Mouse (Mus musculus): ENCODE measurements around the gene Mapk8ip1. TPM values are rescaled to one million over a fixed set of nuclear protein-coding genes. Genes with fewer than 3 reads are reported as not detected.
"Not testable (repeated sequence)": the region's sequence is repeated elsewhere in the genome, so short reads cannot be mapped to it uniquely, and the experiment has no call there.

The Mapk8ip1 gene
- polyA plus RNA-seq, 1 experiment from 2014 or later, result 49.3 TPM

DNA sequence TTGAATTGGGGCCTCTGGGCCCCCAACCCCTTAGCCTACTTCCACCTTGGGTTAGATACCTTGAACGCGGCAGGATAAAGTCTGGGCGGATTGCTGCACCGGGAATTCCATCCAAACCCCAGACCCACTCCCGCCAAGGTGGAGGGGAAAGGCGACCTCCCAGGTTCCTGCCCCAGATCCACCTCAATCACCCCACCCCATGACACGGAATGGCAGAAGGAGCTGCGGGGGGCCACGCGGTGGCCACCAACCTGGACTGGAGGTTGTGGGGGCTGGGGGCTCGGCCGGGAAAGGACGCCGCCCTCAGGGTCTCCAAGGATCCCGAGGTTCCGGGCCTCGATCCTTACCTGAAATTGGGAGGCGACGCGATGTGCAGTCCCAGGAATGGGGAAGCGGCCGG, 381 bp downstream of the Mapk8ip1 start:
- H3K9me3 ChIP-seq (replicated peaks; ENCODE audit: control insufficient read depth, low read length), result no peaks in the 10 kb centered on the region
- no peak for DNase-seq (ENCODE audit: low spot score)
- peaks cover 8% of the 10 kb centered on the region; the same call in 1 of the 2 replicates for H3K4me1 ChIP-seq (ENCODE audit: control insufficient read depth, insufficient read depth, low read length)
- peak overlapping the region; percentile 69 for H3K4me2 ChIP-seq (ENCODE audit: low read length)
- H3K4me3 ChIP-seq (ENCODE audit: low read depth, low read length), result peak overlapping the region; percentile 73
- peaks cover 23% of the 10 kb centered on the region for H3K36me3 ChIP-seq (ENCODE audit: control insufficient read depth, insufficient read depth, low read length)
- 2% methylated on average over 20 of the region's 22 CpGs for WGBS
- H3K27ac ChIP-seq (ENCODE audit: low read depth, low read length), result peak overlapping the region; percentile 58
- peak overlapping the region; percentile 91 for H3K9ac ChIP-seq (ENCODE audit: low read length)
- ATAC-seq, result 0 out of 2 replicates have a peak, but pooled peaks have one; percentile 5
- no peaks in the 10 kb centered on the region for H3K27me3 ChIP-seq (replicated peaks; ENCODE audit: control insufficient read depth, insufficient read depth, low read length)

- peak overlapping the region; percentile 69 for H3K4me2 ChIP-seq (ENCODE audit: low read length)
- peaks cover 15% of the 10 kb centered on the region for H3K36me3 ChIP-seq (ENCODE audit: control insufficient read depth, insufficient read depth, low read length)
- 0 out of 2 replicates have a peak, but pooled peaks have one; percentile 15 for ATAC-seq
- H3K27me3 ChIP-seq (replicated peaks; ENCODE audit: control insufficient read depth, insufficient read depth, low read length); H3K4me1 ChIP-seq (ENCODE audit: control insufficient read depth, insufficient read depth, low read length); DNase-seq (ENCODE audit: low spot score); H3K27ac ChIP-seq (ENCODE audit: low read depth, low read length); H3K9me3 ChIP-seq (replicated peaks; ENCODE audit: control insufficient read depth, low read length): not testable (repeated sequence)
- 0 out of 2 replicates have a peak overlapping the region, but pooled peaks have one; percentile 8 for H3K9ac ChIP-seq (ENCODE audit: low read length)
- 70% methylated on average over 4 of the region's 4 CpGs for WGBS
- H3K4me3 ChIP-seq (ENCODE audit: low read depth, low read length), result peak overlapping the region; percentile 73
These were observed 1.2 kb downstream of the Mapk8ip1 start for GRCm38 (mm10) chr2:92399877-92400276.

DNA sequence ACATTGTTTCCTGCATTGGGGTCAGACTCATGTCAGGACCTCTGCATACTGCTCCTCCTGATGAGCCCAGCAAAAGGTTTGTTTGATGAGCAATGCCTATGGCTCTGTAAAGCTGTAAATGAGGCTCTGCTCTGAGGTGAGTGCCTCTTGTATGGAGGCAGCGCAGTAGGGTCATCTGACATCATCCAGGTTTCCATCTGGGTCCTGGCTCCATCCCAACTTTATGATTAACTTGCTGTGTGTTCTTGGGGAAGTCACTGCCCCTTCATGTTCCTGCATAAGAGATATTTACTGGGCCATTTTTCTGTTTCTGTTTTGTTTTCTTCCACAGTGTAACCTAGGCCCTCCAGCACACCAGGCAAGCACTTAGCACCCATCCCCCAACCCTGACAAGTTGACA, 3.6 kb downstream of the Mapk8ip1 start:
- peaks cover 13% of the 10 kb centered on the region for H3K4me1 ChIP-seq (ENCODE audit: control insufficient read depth, insufficient read depth, low read length)
- 82% methylated on average over 1 of the region's 1 CpGs for WGBS
- no peak for ATAC-seq
- no peaks in the 10 kb centered on the region for H3K36me3 ChIP-seq (ENCODE audit: control insufficient read depth, insufficient read depth, low read length)
- H3K27me3 ChIP-seq (replicated peaks; ENCODE audit: control insufficient read depth, insufficient read depth, low read length), result no peaks in the 10 kb centered on the region
- H3K9ac ChIP-seq (ENCODE audit: low read length), result no peak overlapping the region
- H3K9me3 ChIP-seq (replicated peaks; ENCODE audit: control insufficient read depth, low read length), result no peaks in the 10 kb centered on the region
- DNase-seq (ENCODE audit: low spot score), result no peak
- H3K27ac ChIP-seq (ENCODE audit: low read depth, low read length), result no peak overlapping the region
- no peak overlapping the region for H3K4me2 ChIP-seq (ENCODE audit: low read length)
- no peak overlapping the region for H3K4me3 ChIP-seq (ENCODE audit: low read depth, low read length)

GRCm38 (mm10) chr2:92395535-92395934, 5.5 kb downstream of the Mapk8ip1 start:
- DNase-seq (ENCODE audit: low spot score), result no peak
- 87% methylated on average over 3 of the region's 3 CpGs for whole genome bisulfite sequencing
- no peak overlapping the region for H3K27ac ChIP-seq (ENCODE audit: low read depth, low read length)
- H3K9me3 ChIP-seq (replicated peaks; ENCODE audit: control insufficient read depth, low read length), result no peaks in the 10 kb centered on the region
- no peaks in the 10 kb centered on the region for H3K36me3 ChIP-seq (ENCODE audit: control insufficient read depth, insufficient read depth, low read length)
- ATAC-seq, result no peak
- H3K4me2 ChIP-seq (ENCODE audit: low read length), result no peak overlapping the region
- peaks cover 30% of the 10 kb centered on the region for H3K4me1 ChIP-seq (ENCODE audit: control insufficient read depth, insufficient read depth, low read length)
- H3K27me3 ChIP-seq (replicated peaks; ENCODE audit: control insufficient read depth, insufficient read depth, low read length), result no peaks in the 10 kb centered on the region
- H3K4me3 ChIP-seq (ENCODE audit: low read depth, low read length), result no peak overlapping the region
- H3K9ac ChIP-seq (ENCODE audit: low read length), result no peak overlapping the region

- H3K27me3 ChIP-seq (replicated peaks; ENCODE audit: control insufficient read depth, insufficient read depth, low read length), result no peaks in the 10 kb centered on the region
- peaks cover under 1% of the 10 kb centered on the region for H3K36me3 ChIP-seq (ENCODE audit: control insufficient read depth, insufficient read depth, low read length)
- no peaks in the 10 kb centered on the region for H3K9me3 ChIP-seq (replicated peaks; ENCODE audit: control insufficient read depth, low read length)
- H3K4me1 ChIP-seq (ENCODE audit: control insufficient read depth, insufficient read depth, low read length), result peaks cover 40% of the 10 kb centered on the region
- peak overlapping the region; percentile 57 for H3K4me2 ChIP-seq (ENCODE audit: low read length)
- H3K27ac ChIP-seq (ENCODE audit: low read depth, low read length), result peak overlapping the region; percentile 81
- WGBS, result 4% methylated on average over 26 of the region's 26 CpGs
- H3K9ac ChIP-seq (ENCODE audit: low read length), result peak overlapping the region; percentile 58
- DNase-seq (ENCODE audit: low spot score) (peak; percentile 66), ATAC-seq (no peak)
- peak overlapping the region; percentile 23 for H3K4me3 ChIP-seq (ENCODE audit: low read depth, low read length)
These were observed 8.5 kb downstream of the Mapk8ip1 start for GRCm38 (mm10) chr2:92392318-92393264.

- Histone ChIP-seq H3K27me3 (replicated peaks; ENCODE audit: control insufficient read depth, insufficient read depth, low read length) (no peaks in the 10 kb centered on the region), H3K27ac (ENCODE audit: low read depth, low read length) (peak overlapping the region; percentile 81), H3K9ac (ENCODE audit: low read length) (peak overlapping the region; percentile 58), H3K9me3 (replicated peaks; ENCODE audit: control insufficient read depth, low read length) (no peaks in the 10 kb centered on the region), H3K4me1 (ENCODE audit: control insufficient read depth, insufficient read depth, low read length) (peaks cover 43% of the 10 kb centered on the region), H3K36me3 (ENCODE audit: control insufficient read depth, insufficient read depth, low read length) (peaks cover 9% of the 10 kb centered on the region), H3K4me3 (ENCODE audit: low read depth, low read length) (peak overlapping the region; percentile 23), H3K4me2 (ENCODE audit: low read length) (peak overlapping the region; percentile 57)
- no peak for DNase-seq (ENCODE audit: low spot score)
- no peak for ATAC-seq
- WGBS, result 15% methylated on average over 11 of the region's 11 CpGs
These were observed 9.3 kb downstream of the Mapk8ip1 start for GRCm38 (mm10) chr2:92391703-92392317.

- peak overlapping the region; percentile 57 for H3K4me2 ChIP-seq (ENCODE audit: low read length)
- no peak overlapping the region for H3K27ac ChIP-seq (ENCODE audit: low read depth, low read length)
- WGBS, result 77% methylated on average over 8 of the region's 8 CpGs
- no peak for DNase-seq (ENCODE audit: low spot score)
- peaks cover 15% of the 10 kb centered on the region for H3K36me3 ChIP-seq (ENCODE audit: control insufficient read depth, insufficient read depth, low read length)
- H3K27me3 ChIP-seq (replicated peaks; ENCODE audit: control insufficient read depth, insufficient read depth, low read length), result no peaks in the 10 kb centered on the region
- H3K9ac ChIP-seq (ENCODE audit: low read length), result no peak overlapping the region
- H3K4me3 ChIP-seq (ENCODE audit: low read depth, low read length), result no peak overlapping the region
- peaks cover 43% of the 10 kb centered on the region for H3K4me1 ChIP-seq (ENCODE audit: control insufficient read depth, insufficient read depth, low read length)
- H3K9me3 ChIP-seq (replicated peaks; ENCODE audit: control insufficient read depth, low read length), result no peaks in the 10 kb centered on the region
- no peak for ATAC-seq
These were observed 9.9 kb downstream of the Mapk8ip1 start for GRCm38 (mm10) chr2:92391116-92391515.

DNA sequence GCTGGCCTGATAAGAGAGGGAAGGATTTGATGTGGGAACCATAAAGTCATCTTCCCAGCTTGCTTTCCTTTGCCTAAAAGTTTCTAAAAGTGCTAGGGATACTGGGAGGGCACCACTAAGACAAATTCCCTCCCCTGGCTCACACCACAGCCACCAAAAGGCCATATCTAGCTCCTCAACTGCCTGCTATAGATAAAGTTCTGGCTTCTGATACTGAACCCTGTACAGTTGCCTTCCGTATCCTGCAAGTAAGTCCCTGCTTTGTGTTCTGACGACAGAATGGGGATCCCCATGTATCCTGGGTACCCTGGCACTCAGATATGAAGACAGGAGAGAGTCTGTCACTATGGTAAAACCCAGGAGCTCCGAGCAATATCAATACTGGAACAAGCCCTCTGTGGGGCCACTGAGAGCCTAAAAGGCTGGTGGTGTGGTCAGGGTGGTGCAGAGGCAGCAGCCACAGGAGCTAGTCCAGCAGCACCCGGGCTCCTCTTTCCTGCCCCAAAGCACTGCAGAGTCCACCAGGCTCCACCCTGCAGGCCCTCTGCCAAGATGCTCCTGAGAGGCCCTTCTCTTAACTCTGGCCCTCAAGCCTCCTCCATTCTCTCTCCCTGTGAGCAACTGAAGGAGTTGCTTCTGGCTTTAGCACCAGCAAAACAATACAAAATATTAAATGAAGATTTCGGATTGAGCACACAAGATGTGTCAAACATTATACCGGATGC, 10.7 kb downstream of the Mapk8ip1 start:
- peak overlapping the region; percentile 82; the same call in 1 of the 2 replicates for H3K27ac ChIP-seq (ENCODE audit: low read depth, low read length)
- H3K36me3 ChIP-seq (ENCODE audit: control insufficient read depth, insufficient read depth, low read length), result peaks cover 23% of the 10 kb centered on the region
- H3K4me2 ChIP-seq (ENCODE audit: low read length), result peak overlapping the region; percentile 84; the same call in 1 of the 2 replicates
- no peak overlapping the region; the same call in 1 of the 2 replicates for H3K9ac ChIP-seq (ENCODE audit: low read length)
- no peaks in the 10 kb centered on the region for H3K9me3 ChIP-seq (replicated peaks; ENCODE audit: control insufficient read depth, low read length)
- ATAC-seq, result no peak
- no peak for DNase-seq (ENCODE audit: low spot score)
- 72% methylated on average over 6 of the region's 6 CpGs for WGBS
- no peaks in the 10 kb centered on the region for H3K27me3 ChIP-seq (replicated peaks; ENCODE audit: control insufficient read depth, insufficient read depth, low read length)
- no peak overlapping the region for H3K4me3 ChIP-seq (ENCODE audit: low read depth, low read length)
- H3K4me1 ChIP-seq (ENCODE audit: control insufficient read depth, insufficient read depth, low read length), result peaks cover 43% of the 10 kb centered on the region
